Mouse (Mus musculus): ENCODE data around the gene Mroh2a.

DNA sequence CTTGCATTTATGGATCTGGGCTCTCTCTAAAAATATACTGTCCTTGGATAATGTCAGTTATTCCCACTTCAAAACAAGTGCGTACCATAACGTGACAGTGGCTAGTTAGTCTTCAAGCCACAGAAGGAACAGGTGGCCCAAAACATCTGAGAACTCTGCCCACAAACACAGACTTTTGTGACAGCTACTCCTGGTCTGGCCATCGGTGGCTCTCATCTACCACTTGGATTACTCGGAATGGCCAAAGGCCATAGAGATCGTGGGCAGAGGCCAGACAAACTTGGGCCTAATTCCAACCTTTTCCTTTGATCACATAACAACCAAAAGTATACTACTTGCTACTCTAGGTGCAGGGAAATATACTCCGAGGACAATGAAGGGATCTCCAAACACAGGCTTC is 41.3 kb downstream of the Mroh2a start:
- TF ChIP-seq CTCF (conservative IDR thresholded peaks at IDR 0.05; ENCODE audit: insufficient read depth, insufficient read length, low read depth, low read length) = no peak
- TF ChIP-seq POLR2A (IDR thresholded peaks at IDR 0.05; ENCODE audit: low read depth, low read length) = no peak

All from kidney, adult 2 months (tissue).